Mouse (Mus musculus): Measurements from ENCODE around the gene Vmn2r10.
"Not testable (repeated sequence)": the region's sequence is repeated elsewhere in the genome, so short reads cannot be mapped to it uniquely, and the experiment has no call there.

Gene Vmn2r10

DNA sequence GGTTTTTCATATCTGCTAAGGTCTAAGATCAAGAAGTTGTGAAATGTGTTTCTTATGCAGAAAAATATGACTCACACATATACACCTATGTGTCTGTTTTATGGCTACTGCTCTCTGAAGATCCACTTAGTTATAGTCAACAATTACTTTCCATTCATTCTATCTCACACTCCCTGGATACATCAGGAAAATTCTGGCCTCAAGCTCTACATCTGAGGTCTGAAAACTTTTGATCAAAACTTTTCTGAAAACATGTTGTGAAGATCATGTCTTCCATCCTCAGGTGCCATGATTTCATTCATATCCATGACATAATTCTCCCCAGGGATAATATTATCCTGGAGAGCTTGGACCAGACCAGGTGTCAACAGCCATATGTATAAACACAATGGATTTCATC lies at the start of gene Vmn2r10:
TSS of gene Vmn2r10 (minus strand) at position 101 of the 400 bp plus-strand sequence.
- not testable (repeated sequence) for DNase-seq (ENCODE audit: low spot score in 2 of 2)

DNA sequence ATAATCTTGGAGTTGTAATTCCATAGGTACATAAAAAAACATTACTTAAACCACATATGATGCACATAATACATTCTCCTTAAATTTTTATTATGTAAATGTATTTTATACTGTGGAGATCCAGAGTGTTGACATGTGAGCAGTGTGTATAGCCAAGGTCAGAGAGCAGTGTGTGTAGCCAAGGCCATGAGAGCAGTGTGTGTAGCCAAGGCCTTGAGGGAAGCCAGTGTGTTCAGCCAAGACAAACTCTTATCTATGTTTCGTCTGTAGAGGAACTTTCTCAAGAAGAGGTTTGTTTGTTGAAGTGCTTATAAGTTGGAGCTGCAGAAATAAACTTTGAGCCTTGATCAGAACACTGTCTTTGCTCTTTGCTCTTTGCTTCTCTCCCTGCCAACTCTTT lies 49.0 kb upstream of the Vmn2r10 start:
- no peak for DNase-seq (ENCODE audit: low spot score in 2 of 2)

DNA sequence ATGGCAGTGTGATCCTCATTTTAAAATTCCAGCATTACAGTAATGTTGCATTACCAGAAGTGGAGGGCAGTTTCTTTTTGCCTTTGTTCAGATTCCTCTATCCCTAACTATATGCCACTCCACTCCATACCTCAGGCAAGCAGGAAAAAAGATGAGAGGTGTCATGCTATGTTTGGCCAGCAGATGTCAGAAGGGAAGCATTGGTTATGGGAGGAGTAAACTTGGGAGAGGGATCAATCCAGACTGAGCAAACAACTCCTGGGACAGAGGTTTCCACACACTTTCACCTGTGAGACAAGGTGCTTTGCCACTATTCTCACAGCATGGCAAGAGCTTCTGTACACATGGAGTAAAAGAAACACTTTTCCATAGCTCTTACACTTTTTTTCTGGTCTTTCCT lies 26.3 kb upstream of the Vmn2r10 start:
- no peak for DNase-seq (ENCODE audit: low spot score in 2 of 2)

DNA sequence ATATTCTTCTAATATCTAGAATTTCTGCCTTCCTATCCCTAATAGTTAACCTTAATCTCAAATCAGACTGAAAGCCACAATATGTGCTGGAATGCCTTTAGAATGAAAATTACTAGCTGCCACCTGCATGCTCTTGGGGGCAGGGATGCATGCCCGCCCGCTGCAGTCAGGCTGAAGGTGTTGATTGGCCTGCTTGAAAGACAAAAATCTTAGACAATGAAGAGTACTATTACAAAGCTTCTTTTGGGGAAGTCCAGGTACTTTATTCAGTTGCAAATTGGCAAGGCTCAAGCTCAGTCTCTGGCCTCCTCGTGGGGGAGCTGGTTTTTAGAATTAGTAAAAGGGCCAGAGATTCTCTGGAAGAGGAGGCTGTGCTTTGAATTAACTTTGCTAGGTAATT lies 17.4 kb downstream of the Vmn2r10 start:
- no peak for DNase-seq (ENCODE audit: low spot score in 2 of 2)
